Mouse (Mus musculus) midbrain, embryonic 10.5 days (tissue): ENCODE results near the gene Sqstm1. TPM values are rescaled to one million over a fixed set of nuclear protein-coding genes. Genes with fewer than 3 reads are reported as not detected.
A peak's percentile ranks its signal among the peaks of the same experiment; 100 is the strongest.
"Not testable (repeated sequence)": the region's sequence is repeated elsewhere in the genome, so short reads cannot be mapped to it uniquely, and the experiment has no call there.

Experiments
- DNase-seq: peaks from one replicate; pipeline ENCODE4 v3.0.0-alpha.2; 2017; ENCODE audit warnings: low spot score
- H3K27ac ChIP-seq: fragments of 300-500 bp; sonication (generic); replicated peaks from 2 replicates; pipeline ENCODE4 v1.5.1; 2016; ENCODE audit warnings: mild to moderate bottlenecking
- H3K27me3 ChIP-seq: fragments of 300-500 bp; sonication (generic); 2 replicates; pipeline ENCODE4 v1.6.1; 2016; ENCODE audit warnings: low read depth, mild to moderate bottlenecking; ENCODE audit not compliant: poor library complexity, severe bottlenecking
- H3K36me3 ChIP-seq: fragments of 300-500 bp; sonication (generic); 2 replicates; pipeline ENCODE4 v1.6.1; 2016; ENCODE audit warnings: mild to moderate bottlenecking, moderate library complexity
- H3K4me1 ChIP-seq: fragments of 300-500 bp; sonication (generic); 2 replicates; pipeline ENCODE4 v1.6.1; 2016
- H3K4me3 ChIP-seq: fragments of 300-500 bp; sonication (generic); 2 replicates; pipeline ENCODE4 v1.5.1; 2016; ENCODE audit warnings: mild to moderate bottlenecking, moderate library complexity
- H3K9me3 ChIP-seq: fragments of 300-500 bp; sonication (generic); replicated peaks from 2 replicates; pipeline ENCODE4 v1.6.1; 2016; ENCODE audit warnings: mild to moderate bottlenecking
- WGBS: fragments of 180-500 bp; shearing (Covaris S2); methylation state at CpG from one replicate; pipeline ENCODE4 v1.1.7; 2016; 5-methylcytosine and 5-hydroxymethylcytosine counted together
- polyA plus RNA-seq: library from polyadenylated mRNA; unstranded; fragments of >200 nt; fragmentation: Nextera tagmentation; extraction: Ambion mirVana; gene quantifications from 2 replicates; pipeline ENCODE4 v1.2.1, GENCODE M21; 2016

Gene Sqstm1
- polyA plus RNA-seq, 1 experiment from 2014 or later = 136 TPM

DNA sequence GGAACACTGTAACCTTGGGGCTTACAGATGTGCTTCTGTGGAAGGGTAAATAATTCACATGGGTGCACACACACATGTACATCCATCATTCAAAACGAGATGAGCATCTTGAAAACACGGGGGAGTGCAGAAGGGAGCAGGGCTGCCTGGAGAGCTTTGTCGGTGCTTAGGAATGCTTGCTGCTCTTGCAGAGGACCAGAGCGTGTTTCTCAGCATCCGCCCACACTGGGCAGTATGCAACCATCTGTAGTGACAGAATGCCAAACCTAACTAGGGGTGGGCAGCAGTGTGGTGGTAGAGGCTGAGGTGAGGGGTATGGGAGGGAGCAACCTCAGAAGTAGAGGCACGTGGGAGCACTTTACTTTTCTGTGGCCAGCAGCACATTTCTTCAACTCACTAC lies 33.5 kb downstream of the Sqstm1 start:
- H3K4me3 ChIP-seq = no peak overlapping the region
- H3K9me3 ChIP-seq = no peaks in the 10 kb centered on the region
- no peak overlapping the region for H3K27ac ChIP-seq
- peaks cover 25% of the 10 kb centered on the region for H3K36me3 ChIP-seq
- no peak for DNase-seq
- WGBS = 86% methylated on average over 6 of the region's 6 CpGs
- H3K4me1 ChIP-seq = peaks cover 14% of the 10 kb centered on the region
- H3K27me3 ChIP-seq = no peaks in the 10 kb centered on the region

DNA sequence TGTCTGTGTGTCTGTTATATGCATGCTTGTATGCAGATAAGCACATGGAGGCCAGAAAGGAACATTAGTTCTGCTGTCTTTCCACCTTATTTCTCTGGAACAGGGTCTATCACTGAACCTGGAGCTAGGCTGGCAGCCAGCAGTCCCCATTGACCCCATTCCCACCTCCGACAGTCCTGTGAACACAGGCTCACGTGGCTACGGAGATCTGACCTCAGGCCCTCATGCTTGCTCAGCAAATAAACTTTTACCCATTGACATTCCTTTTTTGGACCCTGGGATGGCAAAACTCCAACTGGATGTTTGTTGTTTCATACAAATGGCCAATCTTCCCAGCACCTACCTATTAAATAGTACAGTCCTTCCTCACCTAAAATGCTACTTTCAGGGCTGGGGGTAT lies 34.3 kb downstream of the Sqstm1 start:
- no peak for DNase-seq
- Histone ChIP-seq H3K4me1 (peaks cover 14% of the 10 kb centered on the region), H3K36me3 (peaks cover 29% of the 10 kb centered on the region), H3K27me3 (no peaks in the 10 kb centered on the region), H3K9me3 (no peaks in the 10 kb centered on the region), H3K27ac (no peak overlapping the region), H3K4me3 (no peak overlapping the region)
- WGBS = 88% methylated on average over 3 of the region's 3 CpGs

DNA sequence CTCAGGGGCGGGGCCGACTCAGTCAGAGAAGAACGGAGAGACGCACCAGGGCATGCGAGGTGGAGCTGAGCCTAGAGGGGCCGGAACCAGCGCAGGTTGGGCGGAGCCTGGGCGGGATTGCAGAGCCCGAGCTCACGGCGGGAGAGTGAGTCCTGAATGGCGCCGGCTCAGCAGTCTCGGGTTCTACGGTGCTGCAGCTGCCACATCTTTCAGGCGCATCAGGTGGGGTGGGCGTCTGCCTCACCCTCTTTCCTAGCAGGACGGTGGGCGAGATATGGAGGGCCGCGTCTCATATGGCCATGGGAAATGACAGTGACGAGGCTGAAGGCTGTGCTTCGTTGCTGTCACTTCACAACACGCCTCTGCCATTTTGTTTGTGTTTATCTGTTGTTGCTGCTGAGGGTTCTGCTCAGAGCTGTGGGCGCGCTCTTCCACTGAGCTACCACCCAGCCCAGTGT lies 35.9 kb downstream of the Sqstm1 start:
- no peaks in the 10 kb centered on the region for H3K27me3 ChIP-seq
- under 1% methylated on average over 27 of the region's 27 CpGs for WGBS
- H3K27ac ChIP-seq = peak overlapping the region; percentile 86
- no peaks in the 10 kb centered on the region for H3K9me3 ChIP-seq
- peaks cover 14% of the 10 kb centered on the region for H3K4me1 ChIP-seq
- peak; percentile 97 for DNase-seq
- peaks cover 39% of the 10 kb centered on the region for H3K36me3 ChIP-seq
- peak overlapping the region; percentile 66 for H3K4me3 ChIP-seq

DNA sequence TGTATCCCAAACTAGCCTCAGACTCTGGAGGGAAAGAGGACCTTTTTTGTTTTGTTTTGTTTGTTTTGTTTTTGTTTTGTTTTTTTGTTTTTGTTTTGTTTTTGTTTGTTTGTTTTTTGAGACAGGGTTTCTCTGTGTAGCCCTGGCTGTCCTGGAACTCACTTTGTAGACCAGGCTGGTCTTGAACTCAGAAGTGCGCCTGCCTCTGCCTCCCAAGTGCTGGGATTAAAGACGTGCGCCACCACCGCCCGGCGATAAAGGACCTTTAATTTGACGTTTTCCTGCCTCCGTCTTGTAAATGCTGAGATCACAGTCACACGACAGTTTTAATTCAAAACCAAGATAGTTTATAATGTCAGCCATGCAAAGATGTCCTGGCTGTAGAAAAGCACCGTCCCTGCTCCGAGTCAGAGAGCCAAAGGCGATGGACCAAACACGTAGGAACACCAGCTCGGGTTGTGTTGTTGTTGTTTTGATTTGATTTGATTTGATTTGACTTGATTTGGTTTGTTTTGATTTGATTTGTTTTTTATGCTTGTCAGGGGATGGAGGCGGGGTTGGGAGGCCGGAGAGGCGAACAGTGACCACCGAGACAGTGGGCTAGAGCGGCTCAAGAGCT lies 36.4 kb downstream of the Sqstm1 start, which contains the start of gene Mrnip:
Mrnip (plus strand) TSS at position 334 of the 619 bp plus-strand sequence.
- H3K4me1 ChIP-seq = peaks cover 14% of the 10 kb centered on the region

DNA sequence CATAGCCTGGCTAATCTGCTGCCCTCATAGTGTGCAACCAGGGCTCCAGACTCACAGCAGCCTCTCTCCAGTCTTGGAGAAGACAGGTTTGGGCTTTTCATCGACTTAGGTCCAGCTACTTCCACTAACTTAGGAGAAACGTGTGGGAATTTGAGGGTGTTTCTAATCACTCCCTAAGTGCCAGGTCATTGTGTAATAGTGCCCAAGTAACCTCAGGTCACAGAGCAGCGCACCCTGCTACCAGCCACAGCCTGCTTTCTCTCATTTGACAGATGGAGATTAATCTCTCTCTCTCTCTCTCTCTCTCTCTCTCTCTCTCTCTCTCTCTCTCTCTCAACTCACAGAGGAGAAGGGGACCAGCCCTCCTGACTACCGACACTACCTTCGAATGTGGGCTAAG lies 42.3 kb downstream of the Sqstm1 start:
- Histone ChIP-seq H3K9me3 (no peaks in the 10 kb centered on the region), H3K4me1 (no peaks in the 10 kb centered on the region), H3K36me3 (peaks cover 71% of the 10 kb centered on the region), H3K27me3 (no peaks in the 10 kb centered on the region), H3K27ac (no peak overlapping the region), H3K4me3 (no peak overlapping the region)
- no peak for DNase-seq
- 91% methylated on average over 5 of the region's 5 CpGs for WGBS

More for the DNA sequence above, 36.4 kb downstream of the Sqstm1 start, which contains the start of gene Mrnip:
- Histone ChIP-seq H3K4me3 (peak within 1 kb of the TSS; percentile 66), H3K36me3 (peaks cover 45% of the 10 kb centered on the region), H3K27ac (peak within 1 kb of the TSS; percentile 86)
- DNase-seq, H3K27me3 ChIP-seq, H3K9me3 ChIP-seq: not testable (repeated sequence)
- WGBS = 4% methylated on average over 19 of the region's 19 CpGs

DNA sequence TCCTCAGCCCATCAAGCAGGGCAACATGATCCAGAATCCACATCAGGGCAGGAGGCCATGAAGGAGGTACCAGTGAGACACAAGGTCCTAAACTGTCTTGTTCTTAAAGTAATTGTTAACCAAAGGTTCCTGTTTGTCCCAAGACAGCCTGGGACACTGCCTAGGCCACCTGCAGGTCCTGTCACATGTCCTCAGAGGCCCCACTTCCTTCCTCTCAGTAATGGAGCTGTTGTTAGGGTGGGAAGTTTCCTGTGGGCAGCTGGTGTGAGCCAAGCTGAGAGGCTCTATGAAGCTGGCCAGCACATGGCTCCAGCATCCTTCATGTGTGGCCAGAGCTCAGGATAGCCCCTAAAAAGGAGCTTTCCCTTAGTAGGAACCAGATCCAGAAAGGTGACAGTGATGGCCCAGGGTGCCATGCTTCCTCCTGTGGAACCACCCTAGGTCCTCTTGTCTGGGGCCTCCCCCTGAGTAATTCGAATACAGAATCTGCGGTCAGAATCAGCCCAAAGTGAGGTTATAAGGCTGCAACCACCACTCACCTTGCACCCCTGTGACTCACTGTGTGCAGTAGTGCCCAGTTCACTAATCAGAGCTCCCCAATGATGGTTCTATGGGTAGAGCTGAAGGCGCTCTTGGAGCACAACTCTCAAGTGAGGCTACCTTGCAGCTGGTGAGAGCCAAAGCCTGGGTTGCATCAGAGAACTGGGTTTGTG lies 48.1 kb downstream of the Sqstm1 start:
- no peaks in the 10 kb centered on the region for H3K4me1 ChIP-seq
- no peaks in the 10 kb centered on the region for H3K9me3 ChIP-seq
- WGBS = 94% methylated on average over 3 of the region's 3 CpGs
- no peak overlapping the region for H3K4me3 ChIP-seq
- no peak overlapping the region for H3K27ac ChIP-seq
- no peaks in the 10 kb centered on the region for H3K27me3 ChIP-seq
- H3K36me3 ChIP-seq = peaks cover 84% of the 10 kb centered on the region
- DNase-seq = no peak

DNA sequence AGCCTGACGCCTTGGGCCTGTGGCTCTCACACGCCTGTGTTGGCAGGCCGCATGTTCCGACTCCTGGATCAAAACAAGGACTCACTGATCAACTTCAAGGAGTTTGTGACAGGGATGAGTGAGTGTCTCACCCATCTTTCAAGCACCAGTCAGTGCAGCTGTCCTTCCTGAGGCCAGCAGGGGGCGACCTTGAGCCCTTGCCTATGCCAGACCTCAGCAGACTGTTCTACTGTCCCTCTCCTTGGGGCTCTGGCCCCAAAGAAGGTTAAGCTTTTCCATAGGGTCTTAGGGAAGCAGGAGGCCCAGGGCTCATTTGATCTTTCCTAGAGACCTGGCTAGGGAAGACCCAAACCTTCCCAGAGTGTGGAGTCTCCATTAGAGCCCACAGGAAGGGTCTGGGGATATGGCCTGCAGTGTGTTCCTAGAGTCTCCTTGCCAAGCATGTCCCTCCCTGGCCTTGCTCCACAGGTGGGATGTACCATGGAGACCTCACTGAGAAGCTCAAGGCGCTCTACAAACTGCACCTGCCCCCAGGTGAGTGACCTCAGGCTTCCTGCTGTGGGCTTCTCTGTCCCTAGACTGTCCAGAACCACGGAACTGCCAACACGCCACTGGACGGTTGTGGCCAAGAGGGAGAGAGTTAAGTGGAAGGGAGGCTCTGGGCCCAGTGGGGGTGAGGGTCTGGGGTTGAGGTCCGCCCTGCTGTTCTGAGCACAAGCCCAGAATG lies 48.9 kb downstream of the Sqstm1 start:
- peak; percentile 65 for DNase-seq
- H3K9me3 ChIP-seq = no peaks in the 10 kb centered on the region
- H3K36me3 ChIP-seq = peaks cover 91% of the 10 kb centered on the region
- H3K27ac ChIP-seq = peak overlapping the region; percentile 23; the same call in 1 of the 2 replicates
- H3K4me3 ChIP-seq = no peak overlapping the region
- H3K27me3 ChIP-seq = no peaks in the 10 kb centered on the region
- H3K4me1 ChIP-seq = no peaks in the 10 kb centered on the region
- 63% methylated on average over 10 of the region's 10 CpGs for WGBS

DNA sequence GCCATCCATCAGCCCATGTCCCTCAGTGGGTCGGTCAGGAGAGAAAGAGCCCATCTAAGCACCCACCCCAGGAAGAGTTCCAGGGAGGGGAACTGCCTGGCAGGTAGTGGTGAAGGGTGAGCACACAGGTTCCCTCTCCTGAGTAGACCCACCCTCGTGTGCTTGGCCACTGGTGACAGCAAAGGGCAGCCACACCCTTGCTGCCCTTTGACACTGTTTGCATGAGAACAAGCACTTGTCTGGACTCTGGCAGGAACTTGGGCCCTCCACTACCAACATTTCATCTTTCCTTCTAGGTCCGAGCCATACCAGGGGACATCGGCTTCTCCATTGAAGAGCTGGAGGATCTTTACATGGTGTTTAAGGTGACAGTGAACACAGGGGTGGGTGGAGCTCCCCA lies 51.3 kb downstream of the Sqstm1 start:
- Histone ChIP-seq H3K36me3 (peaks cover 98% of the 10 kb centered on the region), H3K27me3 (no peaks in the 10 kb centered on the region)
- 90% methylated on average over 4 of the region's 4 CpGs for WGBS

DNA sequence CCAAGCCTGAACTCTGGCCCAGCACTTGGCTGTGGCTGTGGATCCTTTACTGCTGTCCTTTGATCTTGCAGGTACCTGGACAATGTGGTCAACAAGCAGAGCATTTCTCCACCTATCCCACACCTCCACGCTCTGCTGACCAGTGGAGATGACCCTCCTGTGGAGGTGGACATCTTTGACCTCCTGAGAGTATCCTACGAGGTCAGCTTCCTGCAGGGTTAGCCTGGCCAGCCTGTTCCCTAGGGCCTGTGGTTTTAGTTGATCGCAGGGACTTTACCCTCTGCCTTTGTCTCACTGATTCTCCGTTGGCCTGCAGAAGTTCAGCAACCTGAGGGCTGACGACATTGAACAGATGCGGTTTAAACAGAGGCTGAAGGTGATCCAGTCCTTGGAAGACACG lies 52.3 kb downstream of the Sqstm1 start:
- H3K36me3 ChIP-seq = peaks cover 98% of the 10 kb centered on the region
- 0 out of 2 replicates have a peak, but pooled peaks cover 8% of the 10 kb centered on the region for H3K4me1 ChIP-seq
- H3K9me3 ChIP-seq = no peaks in the 10 kb centered on the region
- no peak overlapping the region for H3K27ac ChIP-seq
- no peak for DNase-seq
- H3K4me3 ChIP-seq = no peak overlapping the region
- H3K27me3 ChIP-seq = no peaks in the 10 kb centered on the region
- WGBS = 92% methylated on average over 7 of the region's 7 CpGs

More for the DNA sequence above, 51.3 kb downstream of the Sqstm1 start:
- Histone ChIP-seq H3K4me1 (no peaks in the 10 kb centered on the region), H3K9me3 (no peaks in the 10 kb centered on the region), H3K4me3 (no peak overlapping the region), H3K27ac (no peak overlapping the region)
- DNase-seq = no peak

DNA sequence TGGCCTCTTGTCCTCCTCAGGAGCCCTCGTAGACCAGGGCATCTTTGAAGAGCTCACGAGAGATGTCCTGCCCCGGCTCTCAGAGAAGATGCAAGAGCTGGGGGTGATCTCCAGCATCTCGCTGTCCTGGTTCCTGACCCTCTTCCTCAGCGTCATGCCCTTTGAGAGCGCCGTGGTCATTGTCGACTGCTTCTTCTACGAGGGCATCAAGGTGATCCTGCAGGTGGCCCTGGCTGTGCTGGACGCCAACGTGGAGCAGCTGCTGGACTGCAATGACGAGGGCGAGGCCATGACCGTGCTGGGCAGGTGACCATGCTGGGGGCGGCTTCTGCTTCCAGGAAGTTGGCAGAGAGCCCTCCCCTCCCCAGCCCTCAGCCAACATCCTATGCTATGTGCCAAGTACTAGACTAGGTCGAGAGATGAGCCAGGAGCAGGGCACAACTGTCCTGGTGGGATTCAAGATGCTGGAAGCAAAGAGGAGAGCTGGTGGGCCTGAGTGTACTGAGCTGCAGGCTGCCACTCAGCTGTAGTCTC lies 53.8 kb downstream of the Sqstm1 start:
- WGBS = 94% methylated on average over 16 of the region's 16 CpGs
- Histone ChIP-seq H3K4me1 (0 out of 2 replicates have a peak, but pooled peaks cover 8% of the 10 kb centered on the region), H3K27ac (no peak overlapping the region), H3K4me3 (no peak overlapping the region), H3K9me3 (no peaks in the 10 kb centered on the region), H3K27me3 (no peaks in the 10 kb centered on the region), H3K36me3 (peaks cover 98% of the 10 kb centered on the region)
- no peak for DNase-seq

DNA sequence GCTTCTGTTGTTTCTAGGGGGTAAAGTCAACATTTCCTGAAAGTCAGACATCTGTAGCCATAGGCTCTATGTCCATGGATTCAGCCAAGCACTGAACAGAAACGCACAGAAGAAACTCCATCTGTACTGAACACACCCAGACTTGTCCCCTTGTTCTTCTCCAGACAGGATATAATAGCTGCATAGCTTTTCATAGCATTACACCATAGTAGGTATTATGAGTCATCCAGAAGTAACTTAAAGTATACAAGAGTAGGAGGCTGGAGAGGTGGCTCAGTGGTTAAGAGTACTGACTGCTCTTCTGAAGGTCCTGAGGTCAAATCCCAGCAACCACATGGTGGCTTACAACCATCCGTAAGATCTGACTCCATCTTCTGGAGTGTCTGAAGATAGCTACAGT lies 54.8 kb downstream of the Sqstm1 start:
- 94% methylated on average over 2 of the region's 2 CpGs for WGBS
- no peak for DNase-seq
- no peaks in the 10 kb centered on the region for H3K9me3 ChIP-seq
- no peak overlapping the region for H3K27ac ChIP-seq
- peaks cover 98% of the 10 kb centered on the region for H3K36me3 ChIP-seq
- H3K4me1 ChIP-seq = 0 out of 2 replicates have a peak, but pooled peaks cover 8% of the 10 kb centered on the region
- H3K27me3 ChIP-seq = no peaks in the 10 kb centered on the region
- no peak overlapping the region for H3K4me3 ChIP-seq

DNA sequence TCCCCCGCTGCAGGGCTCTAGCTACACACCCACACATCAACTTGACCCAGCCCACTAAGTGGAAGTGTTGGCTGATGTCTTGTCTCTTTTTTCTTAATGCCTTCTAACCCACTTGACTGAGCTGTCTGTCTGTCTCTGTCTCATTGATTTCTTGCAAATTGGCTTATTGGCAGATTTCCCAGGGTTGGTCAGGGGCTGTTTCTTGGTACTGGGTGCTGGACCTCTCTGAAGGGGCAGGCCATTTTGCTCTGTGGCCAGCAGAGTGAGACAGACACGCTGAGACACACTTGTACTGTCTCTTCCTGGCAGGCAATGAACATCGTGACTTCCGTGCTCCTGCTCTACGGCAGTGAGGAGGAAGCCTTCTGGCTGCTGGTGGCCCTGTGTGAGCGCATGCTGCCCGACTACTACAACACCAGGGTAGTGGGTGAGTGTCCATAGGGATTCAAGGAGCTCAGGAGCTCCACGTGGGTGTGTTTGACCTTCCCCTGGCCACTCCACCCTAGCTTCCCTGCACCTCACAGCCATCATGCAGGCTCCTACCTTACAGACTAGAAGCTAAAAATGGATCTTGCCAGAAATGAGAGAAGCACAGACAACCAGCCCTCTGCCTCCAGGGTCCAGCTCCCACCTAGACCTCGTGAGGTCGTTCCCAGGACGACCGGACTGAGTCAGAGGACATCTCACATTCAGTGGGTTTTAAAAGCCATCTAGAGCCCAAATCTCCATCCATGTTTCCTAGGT lies 55.7 kb downstream of the Sqstm1 start:
- Histone ChIP-seq H3K4me1 (0 out of 2 replicates have a peak, but pooled peaks cover 8% of the 10 kb centered on the region), H3K9me3 (no peaks in the 10 kb centered on the region), H3K27me3 (no peaks in the 10 kb centered on the region), H3K36me3 (peaks cover 98% of the 10 kb centered on the region), H3K27ac (no peak overlapping the region), H3K4me3 (no peak overlapping the region)
- no peak for DNase-seq
- 90% methylated on average over 12 of the region's 12 CpGs for WGBS
